Mouse (Mus musculus): Measurements from ENCODE around the gene Otud7b. TPM values are rescaled to one million over a fixed set of nuclear protein-coding genes. Genes with fewer than 3 reads are reported as not detected.
"Not testable (repeated sequence)": the region's sequence is repeated elsewhere in the genome, so short reads cannot be mapped to it uniquely, and the experiment has no call there.

Otud7b gene
- total RNA-seq, 2 experiments from 2014 or later: 50.9 to 51.0 TPM

- no peak for DNase-seq
- intact Hi-C loops (cut with DNase I): no loop called here
Measured at GRCm38 (mm10) chr3:96173185-96173584, 68.9 kb downstream of the Otud7b start.

GRCm38 (mm10) chr3:96174042-96174441, 69.7 kb downstream of the Otud7b start:
- DNase-seq: not testable (repeated sequence)
- intact Hi-C loops (cut with DNase I): loop anchor here (2.0 kb wide), 1 partner anchor 47 kb away; the partner anchor contains the start of genes Hist2h2ac and Hist2h2be

GRCm38 (mm10) chr3:96175251-96175650, 70.9 kb downstream of the Otud7b start:
- intact Hi-C loops (cut with DNase I): loop anchor here (2.0 kb wide), 1 partner anchor 46 kb away; the partner anchor contains the start of genes Hist2h2ac and Hist2h2be

GRCm38 (mm10) chr3:96178427-96178826, 74.1 kb downstream of the Otud7b start:
- intact Hi-C loops (cut with DNase I): no loop called here
- DNase-seq: no peak

More at GRCm38 (mm10) chr3:96175251-96175650, 70.9 kb downstream of the Otud7b start:
- no peak for DNase-seq

GRCm38 (mm10) chr3:96178902-96179301, 74.6 kb downstream of the Otud7b start:
- intact Hi-C loops (cut with DNase I): no loop called here
- DNase-seq: no peak

- intact Hi-C loops (cut with DNase I): no loop called here
- peak; percentile 80 for DNase-seq
Measured at GRCm38 (mm10) chr3:96179531-96179930, 75.2 kb downstream of the Otud7b start.

- DNase-seq: peak; percentile 64 to 66
- intact Hi-C loops (cut with DNase I): no loop called here
Measured at GRCm38 (mm10) chr3:96180727-96181477, 76.6 kb downstream of the Otud7b start, which contains the start of gene Sv2a. Gene Sv2a, plus strand, starts transcription at chr3:96181151.

- intact Hi-C loops (cut with DNase I): no loop called here
- DNase-seq: no peak
Measured at GRCm38 (mm10) chr3:96181510-96182381, 77.4 kb downstream of the Otud7b start.

- intact Hi-C loops (cut with DNase I): no loop called here
- peak in 1 of 2 experiments; percentile 43 for DNase-seq
Measured at GRCm38 (mm10) chr3:96182382-96182776, 78.1 kb downstream of the Otud7b start.

- intact Hi-C loops (cut with DNase I): no loop called here
Measured at GRCm38 (mm10) chr3:96192977-96193376, 88.7 kb downstream of the Otud7b start.

GRCm38 (mm10) chr3:96194966-96195365, 90.6 kb downstream of the Otud7b start:
- intact Hi-C loops (cut with DNase I): no loop called here
- DNase-seq: no peak

More at GRCm38 (mm10) chr3:96192977-96193376, 88.7 kb downstream of the Otud7b start:
- peak; percentile 23 to 60 for DNase-seq

- DNase-seq: peak in 1 of 2 experiments; percentile 24
- intact Hi-C loops (cut with DNase I): no loop called here
Measured at GRCm38 (mm10) chr3:96195616-96196313, 91.4 kb downstream of the Otud7b start.

GRCm38 (mm10) chr3:96196437-96197128, 92.3 kb downstream of the Otud7b start:
- DNase-seq: no peak
- intact Hi-C loops (cut with DNase I): no loop called here

- intact Hi-C loops (cut with DNase I): no loop called here
- peak; percentile 89 to 91 for DNase-seq
Measured at GRCm38 (mm10) chr3:96197129-96197749, 92.9 kb downstream of the Otud7b start.

GRCm38 (mm10) chr3:96198181-96198580, 93.9 kb downstream of the Otud7b start:
- intact Hi-C loops (cut with DNase I): no loop called here
- DNase-seq: no peak

GRCm38 (mm10) chr3:96198601-96199251, 94.4 kb downstream of the Otud7b start:
- DNase-seq; intact Hi-C loops (cut with DNase I): not testable (repeated sequence)

- intact Hi-C loops (cut with DNase I): no loop called here
- no peak for DNase-seq
Measured at GRCm38 (mm10) chr3:96199731-96200130, 95.4 kb downstream of the Otud7b start.

GRCm38 (mm10) chr3:96207819-96208218, 103.5 kb downstream of the Otud7b start:
- intact Hi-C loops (cut with DNase I): no loop called here
- no peak for DNase-seq

GRCm38 (mm10) chr3:96209242-96209641, 104.9 kb downstream of the Otud7b start:
- intact Hi-C loops (cut with DNase I): no loop called here
- DNase-seq: peak in 1 of 2 experiments; percentile 47
